Mouse (Mus musculus) gastrocnemius, postnatal 25 days (tissue): ENCODE measurements around the gene Gng11. TPM values are rescaled to one million over a fixed set of nuclear protein-coding genes. Genes with fewer than 3 reads are reported as not detected.

ENCODE experiments used
- total RNA-seq, 2 experiments: library from RNA; stranded (reverse); gene quantifications; 1 replicate in 1 of 2; 2 replicates in 1 of 2; pipeline ENCODE4 v1.2.3; 2021

The Gng11 gene
- total RNA-seq, 2 experiments from 2014 or later: 27.8 to 29.4 TPM

Other genes with a start within 250 kb of the Gng11 start
- gene Calcr, start 239.2 kb upstream of the Gng11 start, total RNA-seq: under 1 TPM; 0.24 to 0.92 TPM
- gene Tfpi2, start 15.0 kb upstream of the Gng11 start, total RNA-seq: 1 to 10 TPM in 1 of 2 experiments, under 1 TPM in 1; 0.59 to 1.2 TPM
- not detected for gene Gngt1, start 10.1 kb upstream of the Gng11 start, total RNA-seq
- gene Bet1, start 83.1 kb downstream of the Gng11 start, total RNA-seq: 10 to 100 TPM; 15.5 to 23.1 TPM